Mouse (Mus musculus) olfactory bulb, adult 2 months (tissue): ENCODE measurements around the gene Kcnk4. TPM values are rescaled to one million over a fixed set of nuclear protein-coding genes. Genes with fewer than 3 reads are reported as not detected.

Experiments used
- H3K27ac ChIP-seq: fragments of 200-500 bp; 2 replicates; pipeline ENCODE4 v1.5.1; 2012; ENCODE audit warnings: low read depth, low read length; ENCODE audit not compliant: insufficient read depth
- H3K4me1 ChIP-seq: fragments of 200-500 bp; 2 replicates; pipeline ENCODE4 v1.6.1; 2012; ENCODE audit warnings: low read length; ENCODE audit not compliant: control insufficient read depth, insufficient read depth
- H3K4me3 ChIP-seq: fragments of 200-500 bp; 2 replicates; pipeline ENCODE4 v1.5.1; 2012; ENCODE audit warnings: mild to moderate bottlenecking, low read depth, low read length, moderate library complexity; ENCODE audit not compliant: insufficient read depth
- CTCF ChIP-seq: fragments of 200-500 bp; IDR thresholded peaks from 2 replicates; pipeline ENCODE4 v1.5.1; 2012; ENCODE audit warnings: low read depth, mild to moderate bottlenecking, low read length, moderate library complexity; ENCODE audit not compliant: insufficient read depth
- POLR2A ChIP-seq: fragments of 200-500 bp; IDR thresholded peaks from 2 replicates; pipeline ENCODE4 v1.6.1; 2012; ENCODE audit warnings: mild to moderate bottlenecking, low read depth, low read length, moderate library complexity; ENCODE audit not compliant: insufficient read depth
- WGBS: fragments of 180-500 bp; shearing (Covaris S2); methylation state at CpG from one replicate; pipeline ENCODE4 v1.1.7; 2018; 5-methylcytosine and 5-hydroxymethylcytosine counted together
- polyA plus RNA-seq: library from polyadenylated mRNA; stranded (reverse); fragments of >200 nt; gene quantifications from 2 replicates; pipeline ENCODE4 v1.2.4, GENCODE M21; 2012; ENCODE audit warnings: low replicate concordance; ENCODE audit not compliant: missing spikeins, insufficient read depth, insufficient read length

Gene Kcnk4
- polyA plus RNA-seq, 1 experiment: not detected

- H3K27ac ChIP-seq: 0 out of 2 replicates have a peak overlapping the region, but pooled peaks have one; percentile 16
- TF ChIP-seq POLR2A: no peak
- no peak for TF ChIP-seq CTCF
These were observed 43.7 kb upstream of the Kcnk4 start for GRCm38 (mm10) chr19:6977759-6978638.

GRCm38 (mm10) chr19:6975537-6976521 lies 41.5 kb upstream of the Kcnk4 start, which contains the start of gene Plcb3:
Gene Plcb3, minus strand, starts transcription at chr19:6976470.
- 3% methylated on average over 16 of the region's 16 CpGs for WGBS
- peak within 1 kb of the TSS; percentile 60 for H3K4me3 ChIP-seq
- H3K27ac ChIP-seq: peak within 1 kb of the TSS; percentile 48
- peaks cover 29% of the 10 kb centered on the region for H3K4me1 ChIP-seq
- TF ChIP-seq POLR2A (no peak), CTCF (no peak)

More at GRCm38 (mm10) chr19:6977759-6978638, 43.7 kb upstream of the Kcnk4 start:
- 68% methylated on average over 13 of the region's 13 CpGs for WGBS
- H3K4me3 ChIP-seq: no peak overlapping the region
- peaks cover 28% of the 10 kb centered on the region for H3K4me1 ChIP-seq

- WGBS: 3% methylated on average over 75 of the region's 84 CpGs
- peaks cover 42% of the 10 kb centered on the region for H3K4me1 ChIP-seq
- H3K4me3 ChIP-seq: peak within 1 kb of the TSS; percentile 60
- TF ChIP-seq POLR2A: peak; percentile 18; the same call in 1 of the 2 replicates
- TF ChIP-seq CTCF: no peak
- H3K27ac ChIP-seq: peak within 1 kb of the TSS; percentile 43
These were observed 40.2 kb upstream of the Kcnk4 start, which contains the start of gene Ppp1r14b for GRCm38 (mm10) chr19:6974211-6975205. Gene Ppp1r14b, plus strand, starts transcription at chr19:6974968.

- TF ChIP-seq CTCF (no peak), POLR2A (no peak)
- 35% methylated on average over 12 of the region's 12 CpGs for WGBS
- H3K4me3 ChIP-seq: no peak overlapping the region
- no peak overlapping the region for H3K27ac ChIP-seq
- peaks cover 41% of the 10 kb centered on the region for H3K4me1 ChIP-seq
These were observed 39.4 kb upstream of the Kcnk4 start for GRCm38 (mm10) chr19:6973581-6974190.

- peaks cover 31% of the 10 kb centered on the region for H3K4me1 ChIP-seq
- H3K27ac ChIP-seq: no peak overlapping the region
- TF ChIP-seq POLR2A (no peak), CTCF (no peak)
- 86% methylated on average over 13 of the region's 13 CpGs for WGBS
- H3K4me3 ChIP-seq: no peak overlapping the region
These were observed 38.1 kb upstream of the Kcnk4 start for GRCm38 (mm10) chr19:6972247-6972917.

GRCm38 (mm10) chr19:6971644-6972043 lies 37.3 kb upstream of the Kcnk4 start:
- H3K4me1 ChIP-seq: peaks cover 31% of the 10 kb centered on the region
- WGBS: 74% methylated on average over 6 of the region's 6 CpGs
- H3K4me3 ChIP-seq: no peak overlapping the region
- no peak overlapping the region for H3K27ac ChIP-seq
- TF ChIP-seq POLR2A (no peak), CTCF (no peak)

- no peak for TF ChIP-seq POLR2A
- TF ChIP-seq CTCF: no peak
- whole genome bisulfite sequencing: 26% methylated on average over 11 of the region's 11 CpGs
- H3K4me1 ChIP-seq: peaks cover 22% of the 10 kb centered on the region
- H3K27ac ChIP-seq: no peak overlapping the region
- no peak overlapping the region for H3K4me3 ChIP-seq
These were observed 36.3 kb upstream of the Kcnk4 start for GRCm38 (mm10) chr19:6970460-6971085.
